Mouse (Mus musculus): ENCODE results near the gene Ttc25. TPM values are rescaled to one million over a fixed set of nuclear protein-coding genes. Genes with fewer than 3 reads are reported as not detected.
"Not testable (repeated sequence)": the region's sequence is repeated elsewhere in the genome, so short reads cannot be mapped to it uniquely, and the experiment has no call there.

Gene Ttc25
- polyA plus RNA-seq, 1 experiment from 2014 or later, result 2.7 TPM

DNA sequence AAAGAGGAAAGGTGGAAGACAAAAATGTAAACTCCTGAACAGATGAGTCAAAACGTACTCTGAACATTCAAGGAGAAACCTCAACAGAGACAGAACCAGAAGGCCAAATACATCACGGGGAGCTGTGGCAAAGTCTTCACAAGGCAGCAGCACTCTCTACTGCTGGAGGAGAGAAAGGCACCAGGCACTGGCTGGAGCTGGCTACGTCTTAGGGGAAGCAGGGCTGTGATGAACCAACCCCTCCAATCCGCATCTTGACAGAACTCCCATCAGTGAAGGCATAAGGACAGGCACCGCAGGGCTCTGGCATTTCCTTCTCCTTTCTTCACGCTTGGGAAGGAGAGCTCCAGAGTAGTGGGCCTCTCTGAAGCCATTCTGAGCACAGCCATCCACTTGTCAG is 66.2 kb downstream of the Ttc25 start:
- no peaks in the 10 kb centered on the region for H3K27me3 ChIP-seq
- peaks cover 9% of the 10 kb centered on the region; the same call in 1 of the 2 replicates for H3K36me3 ChIP-seq
- peaks cover 3% of the 10 kb centered on the region; the same call in 1 of the 2 replicates for H3K4me1 ChIP-seq
- H3K27ac ChIP-seq, result no peak overlapping the region
- no peak overlapping the region for H3K4me2 ChIP-seq (replicated peaks)
- 84% methylated on average over 6 of the region's 6 CpGs for WGBS
- ATAC-seq (ENCODE audit: low FRiP score), result no peak
- no peaks in the 10 kb centered on the region for H3K9me3 ChIP-seq (replicated peaks)
- H3K4me3 ChIP-seq, result no peak overlapping the region
- H3K9ac ChIP-seq, result no peak overlapping the region

- 91% methylated on average over 3 of the region's 3 CpGs for WGBS
- no peak overlapping the region for H3K4me2 ChIP-seq (replicated peaks)
- no peaks in the 10 kb centered on the region for H3K27me3 ChIP-seq
- H3K9ac ChIP-seq, result no peak overlapping the region
- H3K36me3 ChIP-seq, result peaks cover 7% of the 10 kb centered on the region; the same call in 1 of the 2 replicates
- peaks cover 12% of the 10 kb centered on the region for H3K4me1 ChIP-seq
- H3K9me3 ChIP-seq (replicated peaks), result no peaks in the 10 kb centered on the region
- H3K27ac ChIP-seq, result no peak overlapping the region
- ATAC-seq (ENCODE audit: low FRiP score), result no peak
- no peak overlapping the region for H3K4me3 ChIP-seq
These were observed 67.8 kb downstream of the Ttc25 start for GRCm38 (mm10) chr11:100613241-100613640.

GRCm38 (mm10) chr11:100616332-100616731 is 70.9 kb downstream of the Ttc25 start:
- ATAC-seq (ENCODE audit: low FRiP score), result no peak
- no peaks in the 10 kb centered on the region for H3K9me3 ChIP-seq (replicated peaks)
- no peak overlapping the region for H3K9ac ChIP-seq
- H3K27me3 ChIP-seq, result no peaks in the 10 kb centered on the region
- no peak overlapping the region for H3K4me2 ChIP-seq (replicated peaks)
- whole genome bisulfite sequencing, result 90% methylated on average over 5 of the region's 5 CpGs
- no peak overlapping the region for H3K27ac ChIP-seq
- no peak overlapping the region for H3K4me3 ChIP-seq
- H3K4me1 ChIP-seq, result peaks cover 22% of the 10 kb centered on the region
- H3K36me3 ChIP-seq, result peaks cover 6% of the 10 kb centered on the region; the same call in 1 of the 2 replicates

GRCm38 (mm10) chr11:100616836-100617235 is 71.4 kb downstream of the Ttc25 start:
- H3K4me2 ChIP-seq (replicated peaks); H3K9ac ChIP-seq; ATAC-seq (ENCODE audit: low FRiP score); H3K27ac ChIP-seq; H3K4me3 ChIP-seq; H3K36me3 ChIP-seq; H3K27me3 ChIP-seq; H3K9me3 ChIP-seq (replicated peaks): not testable (repeated sequence)
- 94% methylated on average over 7 of the region's 7 CpGs for WGBS
- peaks cover 22% of the 10 kb centered on the region for H3K4me1 ChIP-seq

DNA sequence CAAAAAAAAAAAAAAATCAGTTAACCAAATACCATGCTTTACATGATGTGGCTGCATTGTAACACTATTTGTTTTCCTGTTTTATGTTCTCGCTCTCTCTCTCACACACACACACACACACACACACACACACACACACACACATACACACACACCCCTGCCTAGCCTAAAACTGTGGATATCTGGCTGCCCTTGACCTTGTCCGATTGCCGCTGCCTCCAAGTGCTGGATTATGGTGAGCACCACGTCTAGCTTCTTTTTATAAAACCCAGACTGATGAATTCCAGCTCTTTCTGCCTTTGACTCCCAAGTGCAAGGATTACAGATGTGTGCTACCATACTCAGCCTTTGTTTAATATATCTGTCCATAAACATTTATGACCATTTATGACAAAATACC is 72.1 kb downstream of the Ttc25 start:
- H3K9me3 ChIP-seq (replicated peaks), result no peaks in the 10 kb centered on the region
- H3K4me1 ChIP-seq, result peaks cover 21% of the 10 kb centered on the region
- 0 out of 2 replicates have a peak overlapping the region, but pooled peaks have one; percentile 93 for H3K9ac ChIP-seq
- H3K36me3 ChIP-seq, result peaks cover 2% of the 10 kb centered on the region; the same call in 1 of the 2 replicates
- H3K4me3 ChIP-seq, result 0 out of 2 replicates have a peak overlapping the region, but pooled peaks have one; percentile 90
- ATAC-seq (ENCODE audit: low FRiP score), result no peak
- WGBS, result 93% methylated on average over 4 of the region's 4 CpGs
- peak overlapping the region; percentile 84 for H3K4me2 ChIP-seq (replicated peaks)
- H3K27ac ChIP-seq, result no peak overlapping the region
- no peaks in the 10 kb centered on the region for H3K27me3 ChIP-seq

DNA sequence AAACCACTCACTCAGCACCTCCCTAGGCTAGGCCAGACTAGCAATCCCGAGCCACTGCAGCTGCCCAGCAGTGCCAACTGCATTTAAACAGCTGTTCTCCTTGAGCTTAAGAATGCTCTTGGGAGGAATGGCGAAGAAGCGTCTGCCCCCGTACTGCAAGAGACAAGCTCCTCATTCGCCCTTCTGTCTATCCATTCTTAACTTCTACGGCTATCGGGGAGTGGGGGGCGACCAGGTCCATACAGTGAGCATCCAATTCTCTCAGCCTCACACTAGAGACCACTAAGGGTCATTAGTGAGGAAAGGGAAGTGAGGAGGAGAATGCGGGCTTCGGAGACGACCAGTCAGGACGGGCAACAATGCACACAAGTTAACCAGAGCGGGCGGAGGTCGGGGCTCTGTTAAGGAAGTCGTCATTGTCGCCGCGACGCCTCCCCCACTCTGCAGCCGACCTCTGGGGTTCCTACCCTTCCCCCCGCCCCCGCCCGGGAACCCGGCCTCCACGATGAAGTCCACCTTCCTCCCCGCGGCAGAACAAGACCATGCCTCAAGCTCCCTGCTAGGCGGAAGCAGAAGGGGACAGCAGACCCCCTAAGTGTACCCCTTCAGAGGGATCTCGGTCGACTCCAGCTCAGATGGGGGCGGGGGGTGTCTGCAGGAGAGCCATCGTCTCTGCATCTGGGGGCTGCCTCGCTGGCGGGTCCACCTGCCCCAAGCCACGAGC is 73.5 kb downstream of the Ttc25 start, which contains the start of gene Nkiras2:
Nkiras2 (plus strand) TSS at position 484 of the 724 bp plus-strand sequence.
- H3K4me2 ChIP-seq (replicated peaks), result peak within 1 kb of the TSS; percentile 84
- ATAC-seq (ENCODE audit: low FRiP score), result peak; percentile 69
- no peaks in the 10 kb centered on the region for H3K9me3 ChIP-seq (replicated peaks)
- peak within 1 kb of the TSS; percentile 90 for H3K4me3 ChIP-seq
- WGBS, result under 1% methylated on average over 36 of the region's 36 CpGs
- peak within 1 kb of the TSS; percentile 93 for H3K27ac ChIP-seq
- 0 out of 2 replicates have a peak, but pooled peaks cover 2% of the 10 kb centered on the region for H3K36me3 ChIP-seq
- peak within 1 kb of the TSS; percentile 93 for H3K9ac ChIP-seq
- peaks cover 28% of the 10 kb centered on the region for H3K4me1 ChIP-seq
- H3K27me3 ChIP-seq, result no peaks in the 10 kb centered on the region

GRCm38 (mm10) chr11:100619485-100619975 is 74.1 kb downstream of the Ttc25 start:
- H3K4me3 ChIP-seq, result peak overlapping the region; percentile 90
- H3K4me2 ChIP-seq (replicated peaks), result peak overlapping the region; percentile 84
- WGBS, result under 1% methylated on average over 40 of the region's 40 CpGs
- H3K9me3 ChIP-seq (replicated peaks), result no peaks in the 10 kb centered on the region
- no peaks in the 10 kb centered on the region for H3K27me3 ChIP-seq
- peaks cover 5% of the 10 kb centered on the region; the same call in 1 of the 2 replicates for H3K36me3 ChIP-seq
- H3K9ac ChIP-seq, result peak overlapping the region; percentile 93
- peak; percentile 97 for ATAC-seq (ENCODE audit: low FRiP score)
- H3K4me1 ChIP-seq, result peaks cover 32% of the 10 kb centered on the region
- peak overlapping the region; percentile 93 for H3K27ac ChIP-seq

DNA sequence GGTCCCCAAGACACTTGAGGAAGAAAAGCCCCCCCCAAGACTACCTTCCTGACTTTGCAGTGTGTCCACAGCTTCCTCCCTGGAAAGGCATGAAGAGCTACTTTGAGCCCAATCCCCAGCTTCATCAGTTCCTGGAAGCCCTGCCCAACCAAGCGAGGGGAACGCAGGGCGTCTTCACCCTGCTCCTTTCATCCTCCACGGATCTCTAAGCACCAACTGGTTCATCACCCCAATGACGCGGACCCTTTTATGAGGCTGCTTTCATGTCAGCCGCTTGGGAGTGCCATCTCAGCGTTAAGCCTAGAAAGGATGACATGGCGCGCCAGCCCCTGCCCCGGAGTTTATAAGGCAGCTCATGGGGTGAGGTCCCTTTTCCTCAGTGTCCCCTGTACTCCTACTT is 74.6 kb downstream of the Ttc25 start, which contains the start of gene Dnajc7:
Dnajc7 (minus strand) TSS at position 187 of the 400 bp plus-strand sequence.
- Histone ChIP-seq H3K27me3 (no peaks in the 10 kb centered on the region), H3K9ac (peak within 1 kb of the TSS; percentile 93), H3K27ac (peak within 1 kb of the TSS; percentile 93), H3K4me3 (peak within 1 kb of the TSS; percentile 90), H3K4me1 (peaks cover 32% of the 10 kb centered on the region), H3K9me3 (replicated peaks) (no peaks in the 10 kb centered on the region), H3K4me2 (replicated peaks) (peak within 1 kb of the TSS; percentile 84), H3K36me3 (peaks cover 9% of the 10 kb centered on the region; the same call in 1 of the 2 replicates)
- no peak for ATAC-seq (ENCODE audit: low FRiP score)
- WGBS, result 8% methylated on average over 11 of the region's 11 CpGs

Other genes with a start within 250 kb of the Ttc25 start
- gene Eif1, start 225.7 kb upstream of the Ttc25 start, polyA plus RNA-seq (2016; fragmentation: Nextera tagmentation; extraction: Ambion mirVana), result 1,343 and 1,447 TPM in 2 replicates
- gene Gast, start 211.2 kb upstream of the Ttc25 start, polyA plus RNA-seq (2016; fragmentation: Nextera tagmentation; extraction: Ambion mirVana), result 0.89 TPM in 1 of 2 replicates, not detected in the other
- 53.7 and 58.0 TPM in 2 replicates for gene Hap1, start 189.5 kb upstream of the Ttc25 start, polyA plus RNA-seq (2016; fragmentation: Nextera tagmentation; extraction: Ambion mirVana)
- gene Jup, start 147.8 kb upstream of the Ttc25 start, polyA plus RNA-seq (2016; fragmentation: Nextera tagmentation; extraction: Ambion mirVana), result 64.0 and 64.6 TPM in 2 replicates
- gene P3h4, start 130.8 kb upstream of the Ttc25 start, polyA plus RNA-seq (2016; fragmentation: Nextera tagmentation; extraction: Ambion mirVana), result 34.3 and 35.9 TPM in 2 replicates
- gene Fkbp10, start 129.9 kb upstream of the Ttc25 start, polyA plus RNA-seq (2016; fragmentation: Nextera tagmentation; extraction: Ambion mirVana), result 72.5 and 75.6 TPM in 2 replicates
- gene Nt5c3b, start 103.8 kb upstream of the Ttc25 start, polyA plus RNA-seq (2016; fragmentation: Nextera tagmentation; extraction: Ambion mirVana), result 101 and 112 TPM in 2 replicates
- gene Klhl10, start 103.7 kb upstream of the Ttc25 start, polyA plus RNA-seq (2016; fragmentation: Nextera tagmentation; extraction: Ambion mirVana), result 0.68 and 0.94 TPM in 2 replicates
- 13.7 and 14.8 TPM in 2 replicates for gene Klhl11, start 72.9 kb upstream of the Ttc25 start, polyA plus RNA-seq (2016; fragmentation: Nextera tagmentation; extraction: Ambion mirVana)
- gene Acly, start 17.6 kb upstream of the Ttc25 start, polyA plus RNA-seq (2016; fragmentation: Nextera tagmentation; extraction: Ambion mirVana), result 348 and 359 TPM in 2 replicates
- 29.1 and 29.2 TPM in 2 replicates for gene Cnp, start 29.3 kb downstream of the Ttc25 start, polyA plus RNA-seq (2016; fragmentation: Nextera tagmentation; extraction: Ambion mirVana)
- gene Nkiras2, start 73.6 kb downstream of the Ttc25 start, polyA plus RNA-seq (2016; fragmentation: Nextera tagmentation; extraction: Ambion mirVana), result 101 and 109 TPM in 2 replicates
- 307 and 311 TPM in 2 replicates for gene Dnajc7, start 74.6 kb downstream of the Ttc25 start, polyA plus RNA-seq (2016; fragmentation: Nextera tagmentation; extraction: Ambion mirVana)
- 0.53 and 0.74 TPM in 2 replicates for gene Zfp385c, start 146.8 kb downstream of the Ttc25 start, polyA plus RNA-seq (2016; fragmentation: Nextera tagmentation; extraction: Ambion mirVana)
- 1.4 and 2.7 TPM in 2 replicates for gene Dhx58, start 158.7 kb downstream of the Ttc25 start, polyA plus RNA-seq (2016; fragmentation: Nextera tagmentation; extraction: Ambion mirVana)
- gene Kat2a, start 166.9 kb downstream of the Ttc25 start, polyA plus RNA-seq (2016; fragmentation: Nextera tagmentation; extraction: Ambion mirVana), result 61.4 and 61.8 TPM in 2 replicates
- 0.35 and 0.38 TPM in 2 replicates for gene Hspb9, start 168.2 kb downstream of the Ttc25 start, polyA plus RNA-seq (2016; fragmentation: Nextera tagmentation; extraction: Ambion mirVana)
- gene Rab5c, start 192.6 kb downstream of the Ttc25 start, polyA plus RNA-seq (2016; fragmentation: Nextera tagmentation; extraction: Ambion mirVana), result 17.7 and 19.9 TPM in 2 replicates
- 6.0 and 6.2 TPM in 2 replicates for gene Kcnh4, start 214.3 kb downstream of the Ttc25 start, polyA plus RNA-seq (2016; fragmentation: Nextera tagmentation; extraction: Ambion mirVana)
- gene Hcrt, start 217.3 kb downstream of the Ttc25 start, polyA plus RNA-seq (2016; fragmentation: Nextera tagmentation; extraction: Ambion mirVana), result not detected in 2 replicates
- 4.4 and 4.7 TPM in 2 replicates for gene Ghdc, start 225.3 kb downstream of the Ttc25 start, polyA plus RNA-seq (2016; fragmentation: Nextera tagmentation; extraction: Ambion mirVana)